Mouse (Mus musculus) brain, embryonic 14.5 days (tissue): ENCODE data around the gene Fxr2.

Experiments used
- CTCF ChIP-seq: fragments of 200-500 bp; IDR thresholded peaks from 2 replicates; pipeline ENCODE4 v1.5.1; 2012; ENCODE audit warnings: inconsistent platforms, mild to moderate bottlenecking, moderate library complexity, borderline replicate concordance; ENCODE audit not compliant: insufficient read depth, insufficient read length; ENCODE audit errors: extremely low read depth
- POLR2A ChIP-seq: fragments of 200-500 bp; IDR thresholded peaks from 2 replicates; pipeline ENCODE4 v1.6.1; 2012; ENCODE audit warnings: mild to moderate bottlenecking, inconsistent platforms, borderline replicate concordance; ENCODE audit not compliant: poor library complexity, insufficient read depth, insufficient read length, severe bottlenecking; ENCODE audit errors: extremely low read depth

- no peak for TF ChIP-seq POLR2A
- TF ChIP-seq CTCF, result no peak
These were observed 40.7 kb upstream of the Fxr2 start for GRCm38 (mm10) chr11:69591899-69592637.
